Mouse (Mus musculus): Measurements from ENCODE around the gene Catsperd.
A peak's percentile ranks its signal among the peaks of the same experiment; 100 is the strongest.
"Not testable (repeated sequence)": the region's sequence is repeated elsewhere in the genome, so short reads cannot be mapped to it uniquely, and the experiment has no call there.

Catsperd gene

GRCm38 (mm10) chr17:56613236-56613844 lies 14.6 kb upstream of the Catsperd start, which contains the start of gene Rpl36:
Gene Rpl36, plus strand, starts transcription at chr17:56613416.
- peak; percentile 85 to 94 for DNase-seq

- not testable (repeated sequence) for DNase-seq
Observed at GRCm38 (mm10) chr17:56613893-56614292, 14.1 kb upstream of the Catsperd start.

GRCm38 (mm10) chr17:56614391-56615135 lies 13.4 kb upstream of the Catsperd start:
- DNase-seq, result no peak

DNA sequence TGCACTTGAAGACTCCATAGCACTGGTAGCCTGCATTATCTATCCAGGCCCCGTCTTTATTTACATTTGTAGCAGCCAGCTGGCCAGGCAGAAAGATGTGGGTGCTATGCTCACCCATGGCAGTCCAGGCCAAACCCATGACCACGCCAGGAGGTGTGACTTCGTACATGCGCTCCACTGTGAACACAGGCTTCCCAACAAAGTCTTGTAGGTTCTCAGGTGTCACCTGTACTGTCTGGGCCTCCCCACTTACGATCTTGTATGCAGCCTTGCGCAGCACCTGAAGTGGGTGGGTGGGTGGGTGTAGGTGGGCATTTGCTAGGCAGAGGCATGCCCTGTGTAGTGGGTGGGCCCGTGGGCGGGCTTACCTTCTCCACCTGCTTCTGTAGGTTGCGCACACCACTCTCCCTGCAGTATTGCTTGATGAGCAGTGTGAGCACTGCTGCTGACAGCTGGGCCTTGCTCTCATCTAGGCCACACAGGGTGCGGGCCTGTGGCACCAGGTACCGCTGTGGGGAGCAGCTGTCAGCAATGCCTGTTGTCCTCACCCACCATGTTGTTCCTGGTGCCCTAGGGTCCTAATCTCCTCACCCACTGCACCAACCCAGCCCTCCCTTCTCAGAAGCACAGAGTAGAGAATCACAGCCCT lies 12.7 kb upstream of the Catsperd start:
- DNase-seq, result no peak

- DNase-seq, result no peak
Observed at GRCm38 (mm10) chr17:56615792-56616191, 12.2 kb upstream of the Catsperd start.

DNA sequence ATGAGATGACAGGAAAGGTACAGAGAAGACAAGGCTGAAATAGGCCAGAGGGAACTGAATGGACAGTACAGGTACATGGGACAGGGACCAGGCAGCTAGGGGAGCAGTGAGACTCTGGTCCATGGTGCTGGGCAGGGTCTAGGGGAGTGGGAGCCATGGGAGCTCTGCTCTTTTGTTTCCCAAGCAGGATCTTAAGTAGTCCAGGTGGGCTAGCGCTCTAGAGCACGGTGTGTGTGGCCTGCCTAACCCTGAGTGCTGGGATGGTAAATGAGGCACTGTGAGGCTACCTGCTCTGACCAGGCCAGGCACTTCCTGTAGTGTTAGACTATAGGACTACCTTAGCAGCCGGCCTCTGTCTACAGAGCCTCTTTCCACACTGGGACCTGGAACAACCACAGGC lies 11.2 kb upstream of the Catsperd start:
- DNase-seq, result no peak

DNA sequence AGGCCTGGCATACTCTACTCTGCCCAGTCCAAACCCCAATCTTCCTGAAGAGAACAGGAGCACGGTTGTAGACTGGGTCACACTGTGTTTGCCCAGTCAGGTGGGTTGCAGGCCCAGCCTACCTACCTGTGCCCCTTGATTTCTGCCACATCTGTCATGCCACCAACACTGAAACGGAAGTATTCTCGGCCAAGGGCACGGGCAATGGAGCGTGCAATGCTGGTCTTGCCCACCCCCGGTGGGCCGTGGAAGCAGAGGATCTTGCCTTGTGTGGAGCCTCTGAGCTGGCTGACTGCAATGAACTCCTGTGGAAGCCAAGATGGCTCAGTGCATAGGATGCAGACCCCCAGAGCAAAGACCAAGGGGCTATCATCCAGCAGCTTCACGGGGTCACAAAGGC lies 10.3 kb upstream of the Catsperd start:
- DNase-seq, result no peak

- no peak for DNase-seq
Observed at GRCm38 (mm10) chr17:56625495-56625894, 2.4 kb upstream of the Catsperd start.

DNA sequence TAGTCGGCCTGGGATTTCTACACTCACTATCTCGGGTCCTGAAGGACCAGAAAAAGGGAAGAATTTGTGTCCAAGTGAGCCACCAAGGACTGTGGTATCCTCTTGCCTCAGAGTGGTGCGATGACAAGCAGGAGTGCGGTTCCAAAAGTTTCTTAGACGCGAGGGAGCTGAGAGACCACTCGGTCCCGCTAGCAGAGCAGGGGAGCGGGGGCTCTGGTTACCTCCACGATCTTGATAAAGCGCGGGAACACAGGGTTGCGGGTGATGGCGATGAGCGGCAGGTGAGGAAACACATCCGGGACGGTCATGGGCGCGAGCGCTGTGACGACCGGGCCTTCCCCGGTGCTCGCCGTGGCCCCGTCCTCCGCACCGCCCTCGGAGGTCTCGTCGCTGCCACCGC lies 1.7 kb upstream of the Catsperd start:
- DNase-seq, result no peak

DNA sequence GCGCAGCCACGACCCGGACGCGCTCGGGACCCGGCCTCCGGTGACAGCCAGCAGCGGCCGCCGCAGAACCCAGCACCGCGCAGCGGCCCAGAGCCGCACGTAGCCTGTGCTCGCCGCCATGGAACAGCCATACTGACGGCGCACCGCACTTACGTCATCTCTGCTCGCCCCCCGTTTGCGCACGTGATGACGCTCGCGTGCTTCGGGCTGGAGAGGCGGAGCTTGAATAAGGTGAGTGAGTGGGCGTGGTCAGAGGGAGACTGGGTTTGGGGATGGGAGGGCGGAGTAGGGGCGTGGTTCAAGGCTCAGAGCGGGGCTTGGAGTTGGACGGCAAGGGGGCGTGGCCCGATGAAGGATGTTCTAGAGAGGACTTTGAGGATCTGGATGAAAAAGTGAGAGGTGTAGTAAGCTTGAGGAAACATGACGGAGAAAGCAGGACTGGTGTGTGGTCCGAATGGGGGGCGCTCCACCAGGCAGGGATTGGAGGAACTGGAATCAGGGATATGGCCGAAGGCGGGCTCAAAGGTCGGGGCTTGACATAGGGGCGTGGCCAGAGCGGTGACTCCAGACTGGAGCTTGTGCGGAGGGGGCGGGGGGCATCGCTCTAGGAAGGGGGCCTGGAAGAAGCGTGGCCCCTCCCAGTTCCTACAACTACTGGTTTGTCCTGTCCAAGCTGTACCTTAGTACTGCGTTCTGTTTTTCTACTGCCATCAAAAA lies 1.0 kb upstream of the Catsperd start, which contains the start of gene Lonp1:
TSS of gene Lonp1 (minus strand) at position 134 of the 717 bp plus-strand sequence.
- peak; percentile 96 to 97 for DNase-seq

- DNase-seq, result not testable (repeated sequence)
Observed at GRCm38 (mm10) chr17:56629800-56630781, 2.1 kb downstream of the Catsperd start.

GRCm38 (mm10) chr17:56631807-56632206 lies 3.9 kb downstream of the Catsperd start:
- no peak for DNase-seq

DNA sequence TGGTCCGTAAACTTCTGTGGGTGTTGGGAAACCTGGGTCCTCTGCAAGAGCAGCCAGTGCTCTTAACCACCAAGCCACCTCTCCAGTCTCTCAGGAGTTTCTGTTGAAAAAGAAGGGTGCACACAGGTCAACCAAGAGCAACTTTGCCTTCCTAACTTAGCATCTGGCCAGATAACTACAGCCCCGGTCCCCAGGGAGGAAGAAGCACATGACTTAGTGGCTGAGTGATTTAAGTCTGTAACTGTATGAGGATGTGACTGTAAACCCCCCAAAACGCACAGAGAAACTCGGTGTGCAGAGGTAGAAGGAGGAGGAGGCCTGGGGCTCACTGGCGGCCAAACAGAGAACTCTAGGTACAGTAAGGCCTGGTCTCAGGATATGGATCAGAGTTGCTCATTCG lies 6.1 kb downstream of the Catsperd start:
- peak; percentile 28 to 42 for DNase-seq

DNA sequence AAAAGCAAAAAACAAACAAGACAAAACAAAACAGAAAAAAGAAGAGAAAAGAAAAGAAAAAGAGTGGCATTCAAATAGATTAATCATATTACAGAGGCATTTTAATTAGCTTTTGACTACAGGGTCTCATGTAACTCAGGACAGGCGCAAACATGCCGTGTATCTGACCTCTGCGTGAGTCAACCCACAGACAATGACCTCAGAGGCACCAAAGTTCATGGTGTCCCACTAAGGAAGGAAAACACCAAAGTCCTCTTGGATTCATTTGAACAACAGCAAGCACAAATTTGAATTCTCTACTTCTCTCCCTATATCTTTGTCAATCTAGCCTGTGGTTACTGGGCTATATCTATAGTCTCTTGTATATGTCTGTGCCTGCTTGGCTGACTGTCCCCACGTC lies 15.3 kb downstream of the Catsperd start:
- no peak for DNase-seq

DNA sequence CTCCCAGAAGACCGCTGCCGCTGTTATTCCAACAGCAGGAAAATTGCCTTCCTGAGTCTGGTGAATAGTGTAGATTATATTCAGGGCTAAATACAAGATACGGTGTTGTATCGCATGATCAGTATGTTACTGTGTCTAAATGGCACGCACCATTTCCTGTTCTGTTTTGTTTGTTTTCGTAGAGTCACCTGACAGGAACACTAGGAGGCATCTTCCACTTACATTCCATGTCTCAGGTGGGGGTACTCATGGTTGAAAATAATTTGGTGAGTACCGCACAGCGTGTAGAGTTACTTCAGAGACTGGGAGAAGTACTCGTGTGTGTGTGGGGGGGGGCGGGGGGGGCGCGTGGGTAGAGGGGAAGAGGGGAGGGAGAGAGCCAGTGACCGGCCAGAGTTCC lies 19.6 kb downstream of the Catsperd start:
- no peak for DNase-seq

DNA sequence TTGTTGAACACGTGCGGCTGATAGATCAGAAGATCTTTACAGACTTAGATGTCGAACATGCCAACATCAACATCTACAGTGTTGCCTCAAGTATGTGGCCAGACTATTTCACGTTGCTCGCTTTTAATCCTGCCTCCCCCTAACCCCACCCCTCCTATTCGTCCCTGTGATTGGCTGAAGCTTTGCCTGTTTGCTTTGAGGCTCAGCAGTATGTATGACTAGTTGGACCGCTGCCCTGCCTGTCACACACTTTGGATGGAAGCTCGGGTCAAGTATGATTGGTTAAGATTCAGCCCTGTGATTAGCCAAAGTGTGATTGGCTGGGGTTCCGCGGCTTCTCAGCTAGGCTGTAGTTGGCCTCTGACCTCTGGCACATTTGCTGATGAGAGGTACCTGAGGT lies 23.9 kb downstream of the Catsperd start:
- DNase-seq, result no peak

GRCm38 (mm10) chr17:56654771-56655170 lies 26.8 kb downstream of the Catsperd start:
- DNase-seq, result no peak

DNA sequence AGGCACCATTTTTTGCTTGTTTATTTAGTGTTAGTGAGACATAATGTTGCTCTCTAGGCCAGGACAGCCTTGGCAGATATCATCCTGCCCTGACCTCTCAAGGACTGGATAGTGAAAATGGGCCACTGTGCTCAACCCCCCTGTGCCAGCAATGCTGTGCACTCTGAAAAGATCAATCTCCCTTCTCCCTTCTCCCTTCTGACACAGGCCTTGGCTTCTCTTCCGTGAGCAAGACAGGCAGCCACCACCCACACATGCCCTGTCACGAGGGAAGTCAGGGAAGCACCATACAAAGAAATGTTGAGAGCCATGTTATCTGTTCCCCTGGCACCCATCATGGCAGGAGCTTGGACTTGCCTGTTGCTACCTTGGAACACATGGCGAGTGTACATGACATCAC lies 27.4 kb downstream of the Catsperd start:
- no peak for DNase-seq

DNA sequence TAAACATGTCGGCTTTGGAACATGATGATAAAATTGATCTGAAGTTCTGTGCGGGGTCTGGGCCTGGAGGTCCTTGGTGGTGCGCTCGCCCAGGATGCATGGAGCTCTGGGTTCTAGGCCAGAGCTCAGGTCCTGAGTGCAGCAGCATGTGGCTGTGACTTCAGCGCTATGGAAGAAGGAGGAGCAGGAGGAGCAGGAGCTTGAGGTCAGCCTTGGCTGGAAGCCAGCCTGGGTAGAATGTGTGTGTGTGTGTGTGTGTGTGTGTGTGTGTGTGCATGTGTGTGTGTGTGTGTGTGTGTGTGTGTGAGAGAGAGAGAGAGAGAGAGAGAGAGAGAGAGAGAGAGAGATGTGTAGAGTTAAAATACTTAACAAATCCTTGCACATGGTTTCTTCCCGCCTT lies 28.2 kb downstream of the Catsperd start:
- no peak for DNase-seq

DNA sequence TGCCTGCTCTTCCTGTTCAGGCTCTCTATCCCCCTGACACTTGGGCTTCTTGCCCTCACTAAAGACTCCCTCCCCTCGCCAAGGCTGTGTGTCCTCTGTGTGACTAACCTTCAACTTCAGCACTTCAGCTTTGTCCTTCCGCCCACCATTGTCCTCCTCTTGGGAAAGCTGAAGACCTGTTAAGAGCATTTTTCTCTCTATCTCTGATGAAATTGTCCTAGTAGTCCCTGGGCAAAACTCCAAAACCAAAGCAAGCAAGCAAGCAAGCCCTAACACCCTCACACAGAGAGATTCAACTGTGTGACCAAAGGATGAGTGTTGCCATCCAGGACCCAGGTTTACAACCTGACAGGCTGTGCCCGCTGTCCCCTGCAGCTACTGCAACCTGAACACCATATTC lies 35.7 kb downstream of the Catsperd start:
- no peak for DNase-seq

DNA sequence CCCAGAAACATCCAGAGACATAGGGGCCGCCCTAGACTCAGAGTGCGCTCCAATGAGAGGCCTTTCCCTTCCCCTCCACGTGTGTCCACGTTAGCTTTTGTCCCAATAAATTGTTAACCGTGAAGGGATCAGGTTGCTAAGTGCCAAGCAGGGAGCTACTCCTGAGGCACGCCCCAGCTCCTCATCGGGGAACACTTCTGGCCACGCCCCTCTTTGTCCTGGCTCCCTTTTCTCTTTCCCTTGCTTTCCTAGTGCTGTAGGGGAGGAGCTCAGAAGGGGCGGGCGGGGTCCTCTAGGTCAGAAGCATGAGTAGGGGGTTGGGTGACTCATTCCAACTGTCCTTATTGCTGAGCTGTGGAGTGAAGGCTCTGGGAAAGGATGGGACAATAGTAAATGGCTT lies 36.4 kb downstream of the Catsperd start:
- DNase-seq, result no peak

DNA sequence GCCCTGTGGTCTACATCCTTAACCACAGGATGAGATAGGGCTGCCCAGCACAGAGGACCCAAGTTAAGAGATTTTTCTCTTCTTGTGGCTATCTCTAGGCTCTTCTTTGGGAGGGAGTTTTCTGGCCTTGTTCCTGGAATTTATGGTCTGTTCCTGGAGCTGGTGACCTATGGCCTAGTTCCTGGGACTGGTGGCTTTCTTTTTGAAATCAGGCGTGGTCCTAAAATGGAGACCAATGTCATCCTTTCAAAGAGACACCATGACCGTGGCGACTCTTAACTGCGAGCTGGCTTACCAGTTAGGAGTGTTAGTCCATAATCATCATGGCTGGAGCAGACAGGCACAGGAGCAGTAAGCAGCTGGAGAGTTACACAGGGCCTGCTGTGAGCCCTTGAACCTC lies 38.4 kb downstream of the Catsperd start:
- DNase-seq, result no peak
